Mouse (Mus musculus) spleen, adult 2 months (tissue): ENCODE measurements around the gene Lmbr1l.

Experiments
- CTCF ChIP-seq: fragments of 200-500 bp; IDR thresholded peaks from 2 replicates; pipeline ENCODE4 v1.5.1; 2011; ENCODE audit warnings: mild to moderate bottlenecking, inconsistent platforms; ENCODE audit not compliant: insufficient read depth, insufficient read length, insufficient replicate concordance; ENCODE audit errors: extremely low read depth
- POLR2A ChIP-seq: fragments of 200-500 bp; IDR thresholded peaks from 2 replicates; pipeline ENCODE4 v1.6.1; 2011; ENCODE audit warnings: low read depth, low read length, inconsistent platforms

GRCm38 (mm10) chr15:98956000-98956399, 38.0 kb upstream of the Lmbr1l start:
- TF ChIP-seq CTCF (no peak), POLR2A (no peak)
